Mouse (Mus musculus): ENCODE measurements around the gene Dclk1. TPM values are rescaled to one million over a fixed set of nuclear protein-coding genes. Genes with fewer than 3 reads are reported as not detected.
"Not testable (repeated sequence)": the region's sequence is repeated elsewhere in the genome, so short reads cannot be mapped to it uniquely, and the experiment has no call there.

Dclk1 gene
- 140 and 192 TPM in 2 replicates for polyA plus RNA-seq (2014; fragmentation: Nextera tagmentation; extraction: Ambion mirVana)

DNA sequence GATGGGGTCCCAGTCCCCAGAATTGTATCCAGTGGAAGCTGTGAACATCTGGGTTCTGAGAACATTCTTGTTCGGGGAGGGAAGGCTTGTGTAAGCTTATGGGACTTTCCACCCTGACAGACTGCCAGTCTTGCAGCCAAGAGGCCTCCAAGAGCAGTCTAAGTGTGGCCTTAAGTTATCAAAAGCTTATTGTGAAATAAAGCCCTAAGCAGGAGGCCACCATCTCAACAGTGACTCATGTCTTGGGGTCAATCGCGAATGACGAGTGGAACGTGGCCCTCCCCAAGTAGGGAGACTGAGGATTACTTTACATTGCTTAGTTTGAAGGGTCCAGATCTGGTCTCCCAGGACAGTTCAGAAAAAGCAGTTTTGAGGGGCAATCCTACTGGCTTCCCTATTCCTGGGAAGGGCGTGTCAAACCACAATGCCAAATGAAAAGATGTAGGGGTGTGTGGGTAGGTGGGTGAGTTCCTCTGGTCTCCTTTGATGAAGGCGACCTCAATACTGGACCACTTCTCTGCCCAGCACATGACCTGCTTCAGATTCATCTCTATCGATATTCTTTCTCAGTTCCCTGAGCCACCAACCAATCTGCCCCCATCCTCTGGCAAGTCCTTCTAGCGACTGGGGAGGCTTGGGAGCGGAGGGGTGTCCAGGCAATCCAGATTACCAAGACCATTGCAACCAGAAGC, at the start of gene Dclk1:
Gene Dclk1 (plus strand): TSS at position 635 of the 692 bp plus-strand sequence.
- DNase-seq (ENCODE audit: low spot score): no peak
- H3K27ac ChIP-seq (ENCODE audit: low read depth, low read length): peak within 1 kb of the TSS; percentile 98
- WGBS: 31% methylated on average over 10 of the region's 10 CpGs
- peaks cover under 1% of the 10 kb centered on the region; the same call in 1 of the 2 replicates for H3K36me3 ChIP-seq (ENCODE audit: control insufficient read depth, insufficient read depth, low read length)
- peaks cover 11% of the 10 kb centered on the region for H3K4me1 ChIP-seq (ENCODE audit: control insufficient read depth, insufficient read depth, low read length)
- H3K27me3 ChIP-seq (replicated peaks; ENCODE audit: control insufficient read depth, insufficient read depth, low read length): no peaks in the 10 kb centered on the region
- peak within 1 kb of the TSS; percentile 75 for H3K4me3 ChIP-seq (ENCODE audit: low read depth, low read length)
- H3K4me2 ChIP-seq (ENCODE audit: low read length): peak within 1 kb of the TSS; percentile 67
- no peak; the same call in 1 of the 2 replicates for ATAC-seq
- H3K9ac ChIP-seq (ENCODE audit: low read length): peak within 1 kb of the TSS; percentile 97
- H3K9me3 ChIP-seq (replicated peaks; ENCODE audit: control insufficient read depth, low read length): no peaks in the 10 kb centered on the region

- Histone ChIP-seq H3K27me3 (replicated peaks; ENCODE audit: control insufficient read depth, insufficient read depth, low read length) (no peaks in the 10 kb centered on the region), H3K9ac (ENCODE audit: low read length) (no peak overlapping the region), H3K27ac (ENCODE audit: low read depth, low read length) (no peak overlapping the region), H3K4me1 (ENCODE audit: control insufficient read depth, insufficient read depth, low read length) (no peaks in the 10 kb centered on the region), H3K4me3 (ENCODE audit: low read depth, low read length) (no peak overlapping the region), H3K9me3 (replicated peaks; ENCODE audit: control insufficient read depth, low read length) (no peaks in the 10 kb centered on the region), H3K4me2 (ENCODE audit: low read length) (no peak overlapping the region), H3K36me3 (ENCODE audit: control insufficient read depth, insufficient read depth, low read length) (no peaks in the 10 kb centered on the region)
- no peak for DNase-seq (ENCODE audit: low spot score)
- ATAC-seq: no peak
- 54% methylated on average over 2 of the region's 2 CpGs for WGBS
Observed at GRCm38 (mm10) chr3:55193351-55193750, 48.8 kb upstream of the Dclk1 start.

GRCm38 (mm10) chr3:55194792-55195191, 47.4 kb upstream of the Dclk1 start:
- no peaks in the 10 kb centered on the region for H3K9me3 ChIP-seq (replicated peaks; ENCODE audit: control insufficient read depth, low read length)
- H3K4me2 ChIP-seq (ENCODE audit: low read length): no peak overlapping the region
- 37% methylated on average over 8 of the region's 8 CpGs for WGBS
- no peaks in the 10 kb centered on the region for H3K4me1 ChIP-seq (ENCODE audit: control insufficient read depth, insufficient read depth, low read length)
- no peak overlapping the region for H3K27ac ChIP-seq (ENCODE audit: low read depth, low read length)
- H3K4me3 ChIP-seq (ENCODE audit: low read depth, low read length): no peak overlapping the region
- no peak for ATAC-seq
- H3K9ac ChIP-seq (ENCODE audit: low read length): no peak overlapping the region
- DNase-seq (ENCODE audit: low spot score): no peak
- no peaks in the 10 kb centered on the region for H3K36me3 ChIP-seq (ENCODE audit: control insufficient read depth, insufficient read depth, low read length)
- H3K27me3 ChIP-seq (replicated peaks; ENCODE audit: control insufficient read depth, insufficient read depth, low read length): no peaks in the 10 kb centered on the region

GRCm38 (mm10) chr3:55195581-55196327, 46.4 kb upstream of the Dclk1 start:
- 91% methylated on average over 5 of the region's 5 CpGs for WGBS
- no peak overlapping the region for H3K27ac ChIP-seq (ENCODE audit: low read depth, low read length)
- H3K4me3 ChIP-seq (ENCODE audit: low read depth, low read length): no peak overlapping the region

GRCm38 (mm10) chr3:55196328-55196710, 45.8 kb upstream of the Dclk1 start:
- H3K27ac ChIP-seq (ENCODE audit: low read depth, low read length): no peak overlapping the region
- ATAC-seq: no peak
- H3K9me3 ChIP-seq (replicated peaks; ENCODE audit: control insufficient read depth, low read length): no peaks in the 10 kb centered on the region
- H3K4me3 ChIP-seq (ENCODE audit: low read depth, low read length): no peak overlapping the region
- no peak overlapping the region for H3K9ac ChIP-seq (ENCODE audit: low read length)
- H3K4me2 ChIP-seq (ENCODE audit: low read length): no peak overlapping the region
- no peak for DNase-seq (ENCODE audit: low spot score)
- no peaks in the 10 kb centered on the region for H3K36me3 ChIP-seq (ENCODE audit: control insufficient read depth, insufficient read depth, low read length)
- 83% methylated on average over 2 of the region's 2 CpGs for WGBS
- H3K4me1 ChIP-seq (ENCODE audit: control insufficient read depth, insufficient read depth, low read length): no peaks in the 10 kb centered on the region
- H3K27me3 ChIP-seq (replicated peaks; ENCODE audit: control insufficient read depth, insufficient read depth, low read length): no peaks in the 10 kb centered on the region

More at GRCm38 (mm10) chr3:55195581-55196327, 46.4 kb upstream of the Dclk1 start:
- Histone ChIP-seq H3K4me1 (ENCODE audit: control insufficient read depth, insufficient read depth, low read length) (no peaks in the 10 kb centered on the region), H3K9me3 (replicated peaks; ENCODE audit: control insufficient read depth, low read length) (no peaks in the 10 kb centered on the region), H3K9ac (ENCODE audit: low read length) (no peak overlapping the region), H3K4me2 (ENCODE audit: low read length) (no peak overlapping the region), H3K36me3 (ENCODE audit: control insufficient read depth, insufficient read depth, low read length) (no peaks in the 10 kb centered on the region), H3K27me3 (replicated peaks; ENCODE audit: control insufficient read depth, insufficient read depth, low read length) (no peaks in the 10 kb centered on the region)
- no peak for DNase-seq (ENCODE audit: low spot score)
- no peak for ATAC-seq

DNA sequence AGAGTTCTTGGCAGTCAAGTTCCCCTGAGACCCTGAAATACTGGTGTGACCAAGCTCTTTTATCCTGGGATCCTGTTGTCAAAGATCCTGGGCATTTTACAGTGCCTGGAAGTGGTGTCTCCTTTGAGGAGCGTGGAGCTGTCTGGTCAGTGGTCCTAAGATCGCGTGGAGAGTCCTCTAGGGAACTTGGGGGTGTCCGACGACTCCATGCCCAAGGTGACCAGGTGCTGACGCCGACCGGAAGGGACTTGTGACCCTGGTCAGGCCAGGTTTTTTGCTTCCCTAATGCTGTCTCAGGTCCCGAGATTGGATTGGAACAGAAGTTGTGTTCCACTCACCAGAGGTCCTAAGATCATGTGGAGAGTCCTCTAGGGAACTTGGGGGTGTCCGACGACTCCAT, 38.5 kb upstream of the Dclk1 start:
- H3K9me3 ChIP-seq (replicated peaks; ENCODE audit: control insufficient read depth, low read length); H3K27me3 ChIP-seq (replicated peaks; ENCODE audit: control insufficient read depth, insufficient read depth, low read length); H3K36me3 ChIP-seq (ENCODE audit: control insufficient read depth, insufficient read depth, low read length); DNase-seq (ENCODE audit: low spot score); H3K4me1 ChIP-seq (ENCODE audit: control insufficient read depth, insufficient read depth, low read length); H3K4me3 ChIP-seq (ENCODE audit: low read depth, low read length); ATAC-seq; H3K4me2 ChIP-seq (ENCODE audit: low read length); H3K27ac ChIP-seq (ENCODE audit: low read depth, low read length); H3K9ac ChIP-seq (ENCODE audit: low read length): not testable (repeated sequence)
- WGBS: 92% methylated on average over 11 of the region's 11 CpGs

DNA sequence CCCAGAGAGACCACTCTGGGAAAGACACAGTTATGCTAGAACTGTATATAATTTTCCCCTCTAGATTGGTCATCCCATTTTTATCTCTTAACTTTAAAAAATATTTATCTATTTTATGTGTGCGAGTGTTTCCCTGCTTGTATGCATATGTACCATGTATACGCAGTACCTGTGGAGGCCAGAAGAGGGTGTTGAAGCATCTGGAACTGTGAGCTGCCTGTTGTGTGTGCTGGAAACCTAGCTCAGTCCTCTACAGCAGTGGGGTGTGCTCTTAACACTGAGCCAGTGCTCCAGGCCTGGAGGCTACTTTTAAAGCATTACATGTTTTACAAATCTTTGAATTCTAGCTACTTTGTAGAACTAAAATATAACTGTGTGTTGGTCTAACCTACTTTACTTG, 35.8 kb upstream of the Dclk1 start:
- ATAC-seq: no peak
- H3K4me1 ChIP-seq (ENCODE audit: control insufficient read depth, insufficient read depth, low read length): no peaks in the 10 kb centered on the region
- WGBS: 98% methylated on average over 2 of the region's 2 CpGs
- no peaks in the 10 kb centered on the region for H3K9me3 ChIP-seq (replicated peaks; ENCODE audit: control insufficient read depth, low read length)
- H3K36me3 ChIP-seq (ENCODE audit: control insufficient read depth, insufficient read depth, low read length): no peaks in the 10 kb centered on the region
- H3K27ac ChIP-seq (ENCODE audit: low read depth, low read length): no peak overlapping the region
- no peak overlapping the region for H3K4me3 ChIP-seq (ENCODE audit: low read depth, low read length)
- H3K4me2 ChIP-seq (ENCODE audit: low read length): no peak overlapping the region
- H3K9ac ChIP-seq (ENCODE audit: low read length): no peak overlapping the region
- no peak for DNase-seq (ENCODE audit: low spot score)
- H3K27me3 ChIP-seq (replicated peaks; ENCODE audit: control insufficient read depth, insufficient read depth, low read length): no peaks in the 10 kb centered on the region

GRCm38 (mm10) chr3:55207665-55208064, 34.5 kb upstream of the Dclk1 start:
- no peaks in the 10 kb centered on the region for H3K9me3 ChIP-seq (replicated peaks; ENCODE audit: control insufficient read depth, low read length)
- DNase-seq (ENCODE audit: low spot score) (no peak), ATAC-seq (no peak)
- no peak overlapping the region for H3K27ac ChIP-seq (ENCODE audit: low read depth, low read length)
- H3K9ac ChIP-seq (ENCODE audit: low read length): no peak overlapping the region
- H3K36me3 ChIP-seq (ENCODE audit: control insufficient read depth, insufficient read depth, low read length): no peaks in the 10 kb centered on the region
- H3K4me3 ChIP-seq (ENCODE audit: low read depth, low read length): no peak overlapping the region
- H3K4me2 ChIP-seq (ENCODE audit: low read length): no peak overlapping the region
- H3K4me1 ChIP-seq (ENCODE audit: control insufficient read depth, insufficient read depth, low read length): 0 out of 2 replicates have a peak, but pooled peaks cover 3% of the 10 kb centered on the region
- H3K27me3 ChIP-seq (replicated peaks; ENCODE audit: control insufficient read depth, insufficient read depth, low read length): no peaks in the 10 kb centered on the region
- 63% methylated on average over 6 of the region's 6 CpGs for WGBS

GRCm38 (mm10) chr3:55212254-55212653, 29.9 kb upstream of the Dclk1 start:
- Histone ChIP-seq H3K27me3 (replicated peaks; ENCODE audit: control insufficient read depth, insufficient read depth, low read length) (no peaks in the 10 kb centered on the region), H3K27ac (ENCODE audit: low read depth, low read length) (no peak overlapping the region), H3K36me3 (ENCODE audit: control insufficient read depth, insufficient read depth, low read length) (no peaks in the 10 kb centered on the region), H3K9ac (ENCODE audit: low read length) (no peak overlapping the region), H3K4me1 (ENCODE audit: control insufficient read depth, insufficient read depth, low read length) (peaks cover 14% of the 10 kb centered on the region), H3K4me3 (ENCODE audit: low read depth, low read length) (no peak overlapping the region), H3K9me3 (replicated peaks; ENCODE audit: control insufficient read depth, low read length) (no peaks in the 10 kb centered on the region), H3K4me2 (ENCODE audit: low read length) (no peak overlapping the region)
- WGBS: 30% methylated on average over 2 of the region's 2 CpGs
- ATAC-seq: no peak
- no peak for DNase-seq (ENCODE audit: low spot score)

All from forebrain, embryonic 14.5 days (tissue).